Mouse (Mus musculus): ENCODE data around the gene Lipc.
"Not testable (repeated sequence)": the region's sequence is repeated elsewhere in the genome, so short reads cannot be mapped to it uniquely, and the experiment has no call there.

Gene Lipc

GRCm38 (mm10) chr9:70855868-70856267 is 96.2 kb downstream of the Lipc start:
- no peak for DNase-seq (ENCODE audit: low spot score)

GRCm38 (mm10) chr9:70854950-70855349 is 97.1 kb downstream of the Lipc start:
- DNase-seq (ENCODE audit: low spot score), result no peak

- not testable (repeated sequence) for DNase-seq (ENCODE audit: low spot score)
Observed at GRCm38 (mm10) chr9:70853081-70853480, 98.9 kb downstream of the Lipc start.

GRCm38 (mm10) chr9:70851533-70851932 is 100.5 kb downstream of the Lipc start:
- no peak for DNase-seq (ENCODE audit: low spot score)

GRCm38 (mm10) chr9:70848135-70848770 is 103.8 kb downstream of the Lipc start:
- DNase-seq (ENCODE audit: low spot score), result no peak

- DNase-seq (ENCODE audit: low spot score), result no peak
Observed at GRCm38 (mm10) chr9:70847627-70848051, 104.4 kb downstream of the Lipc start.

GRCm38 (mm10) chr9:70843270-70843669 is 108.8 kb downstream of the Lipc start:
- no peak for DNase-seq (ENCODE audit: low spot score)

GRCm38 (mm10) chr9:70842300-70842941 is 109.6 kb downstream of the Lipc start:
- no peak for DNase-seq (ENCODE audit: low spot score)

- DNase-seq (ENCODE audit: low spot score), result no peak
Observed at GRCm38 (mm10) chr9:70841426-70842215, 110.4 kb downstream of the Lipc start.

GRCm38 (mm10) chr9:70840861-70841341 is 111.1 kb downstream of the Lipc start:
- no peak for DNase-seq (ENCODE audit: low spot score)

GRCm38 (mm10) chr9:70838132-70838911 is 113.7 kb downstream of the Lipc start:
- DNase-seq (ENCODE audit: low spot score), result no peak

- peak; percentile 52 for DNase-seq (ENCODE audit: low spot score)
Observed at GRCm38 (mm10) chr9:70834730-70835154, 117.3 kb downstream of the Lipc start.

- DNase-seq (ENCODE audit: low spot score), result no peak
Observed at GRCm38 (mm10) chr9:70834217-70834616, 117.8 kb downstream of the Lipc start.

- DNase-seq (ENCODE audit: low spot score), result no peak
Observed at GRCm38 (mm10) chr9:70833111-70833908, 118.7 kb downstream of the Lipc start.

GRCm38 (mm10) chr9:70832231-70832630 is 119.8 kb downstream of the Lipc start:
- no peak for DNase-seq (ENCODE audit: low spot score)

- DNase-seq (ENCODE audit: low spot score), result no peak
Observed at GRCm38 (mm10) chr9:70830844-70831529, 121.0 kb downstream of the Lipc start.

- DNase-seq (ENCODE audit: low spot score), result no peak
Observed at GRCm38 (mm10) chr9:70829784-70830488, 122.1 kb downstream of the Lipc start.

- no peak for DNase-seq (ENCODE audit: low spot score)
Observed at GRCm38 (mm10) chr9:70827911-70828310, 124.1 kb downstream of the Lipc start.

- no peak for DNase-seq (ENCODE audit: low spot score)
Observed at GRCm38 (mm10) chr9:70824103-70824502, 127.9 kb downstream of the Lipc start.

GRCm38 (mm10) chr9:70818739-70819138 is 133.3 kb downstream of the Lipc start:
- no peak for DNase-seq (ENCODE audit: low spot score)

Measured in ovary, postnatal 10 days (tissue).